Mouse (Mus musculus) forelimb bud, embryonic 11.5 days (tissue): ENCODE data around the gene Mmp24.
"Not testable (repeated sequence)": the region's sequence is repeated elsewhere in the genome, so short reads cannot be mapped to it uniquely, and the experiment has no call there.

ENCODE experiments used
- DNase-seq: peaks from one replicate; pipeline ENCODE4 v3.0.0-alpha.2; 2012; ENCODE audit warnings: low read depth, low spot score

Gene Mmp24

DNA sequence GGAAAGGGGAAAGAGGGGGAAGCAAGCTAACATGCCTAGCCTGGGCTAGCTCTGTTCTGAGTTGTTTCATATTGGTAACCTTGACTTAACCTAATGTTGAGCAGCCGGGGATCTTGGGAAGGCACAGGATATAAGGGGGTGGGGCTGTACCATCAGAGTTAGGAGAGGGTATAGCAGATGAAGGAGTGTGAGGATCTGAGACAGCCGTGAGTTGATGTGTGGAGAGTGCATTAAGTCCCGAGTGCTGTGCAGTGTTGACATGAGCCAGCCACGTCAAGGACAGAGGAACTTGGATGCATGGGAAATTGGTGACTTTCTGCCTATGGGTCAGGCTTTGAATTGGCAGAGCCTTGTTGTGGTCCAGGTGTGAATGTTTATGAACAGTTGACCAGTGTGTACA is 37.5 kb downstream of the Mmp24 start:
- no peak for DNase-seq

DNA sequence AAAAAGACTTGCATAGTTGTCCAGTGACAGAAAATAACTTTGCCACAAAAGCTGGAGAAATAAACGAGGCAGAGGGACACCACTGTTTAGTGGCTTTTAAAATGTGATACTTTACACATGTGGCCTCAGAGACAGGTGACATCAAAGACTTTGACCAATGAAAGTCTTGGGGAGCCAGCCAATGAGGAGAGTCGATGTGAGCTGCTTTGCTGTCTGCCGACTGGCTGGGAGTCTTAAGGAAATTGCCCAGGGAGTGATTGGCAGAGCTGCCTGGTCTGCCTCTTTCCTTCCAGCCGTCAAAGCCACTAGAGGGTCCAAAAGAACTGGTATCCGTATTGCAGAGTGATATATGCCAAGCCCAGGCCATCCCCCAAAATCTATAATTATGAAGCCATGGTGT is 39.7 kb downstream of the Mmp24 start:
- DNase-seq = no peak

DNA sequence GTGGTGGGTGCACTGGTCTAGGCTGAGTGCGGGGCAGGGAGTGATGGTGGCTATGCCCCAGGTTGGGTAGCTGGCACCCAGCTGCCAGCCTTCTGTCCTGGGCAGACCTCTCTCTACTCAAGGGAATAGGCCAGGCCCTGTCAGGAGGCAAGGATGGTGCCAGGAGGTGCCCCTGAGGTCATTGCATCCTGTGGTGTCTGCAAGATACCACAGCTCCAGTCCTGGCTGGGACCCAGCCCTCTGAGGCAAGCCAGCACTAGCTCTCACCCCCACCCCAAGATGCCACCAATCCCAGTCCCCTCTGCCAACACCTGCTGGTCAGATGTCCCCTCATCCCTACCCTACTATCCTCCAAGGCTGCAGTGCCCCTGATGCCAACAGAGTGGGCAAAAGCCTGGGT is 41.0 kb downstream of the Mmp24 start:
- no peak for DNase-seq

DNA sequence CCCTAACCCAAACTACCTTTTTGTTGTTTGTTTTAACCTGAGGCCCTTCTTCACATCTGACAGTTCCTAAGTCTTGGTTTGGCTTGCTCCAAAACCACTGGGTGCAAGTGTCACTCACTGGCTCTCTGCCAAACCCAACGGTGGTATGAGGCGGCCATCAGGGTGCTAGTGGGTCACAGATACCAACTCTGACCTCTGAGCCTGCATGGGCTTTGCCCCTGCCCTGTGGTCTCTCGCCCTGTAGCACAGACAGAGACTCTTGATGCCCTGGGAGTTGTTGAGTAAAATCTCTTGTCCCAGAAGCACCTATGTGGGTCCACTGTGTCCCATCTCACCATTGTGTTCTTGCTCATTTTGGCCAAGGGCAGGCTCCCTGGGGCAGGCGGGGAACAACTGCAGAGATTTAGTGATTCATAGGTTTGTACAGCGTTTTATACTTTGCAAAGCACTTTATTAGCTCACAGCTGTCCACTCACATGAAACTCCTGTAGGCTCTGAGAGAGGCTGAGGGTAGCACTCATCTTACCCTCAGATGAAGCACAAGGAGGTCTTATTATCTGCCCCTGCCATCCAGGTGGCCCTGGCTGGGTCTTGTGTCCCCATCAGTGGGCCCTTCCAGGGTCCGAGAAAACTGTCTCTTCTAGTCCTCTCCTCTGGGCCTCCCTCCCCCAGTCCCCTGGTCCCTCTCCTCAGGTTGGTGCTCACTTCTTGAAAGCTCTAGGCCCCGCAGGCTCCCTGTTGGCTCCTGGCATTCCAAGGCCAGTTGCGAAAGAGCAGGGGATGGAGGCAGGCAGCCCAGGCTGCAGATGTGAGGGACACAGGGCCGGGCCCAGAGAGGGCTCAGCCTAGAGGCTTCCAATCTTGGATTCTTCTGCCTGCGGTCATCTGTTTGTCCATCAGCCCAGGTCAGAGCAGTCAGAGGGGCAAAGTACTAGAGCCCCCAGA is 42.4 kb downstream of the Mmp24 start:
- DNase-seq = no peak

DNA sequence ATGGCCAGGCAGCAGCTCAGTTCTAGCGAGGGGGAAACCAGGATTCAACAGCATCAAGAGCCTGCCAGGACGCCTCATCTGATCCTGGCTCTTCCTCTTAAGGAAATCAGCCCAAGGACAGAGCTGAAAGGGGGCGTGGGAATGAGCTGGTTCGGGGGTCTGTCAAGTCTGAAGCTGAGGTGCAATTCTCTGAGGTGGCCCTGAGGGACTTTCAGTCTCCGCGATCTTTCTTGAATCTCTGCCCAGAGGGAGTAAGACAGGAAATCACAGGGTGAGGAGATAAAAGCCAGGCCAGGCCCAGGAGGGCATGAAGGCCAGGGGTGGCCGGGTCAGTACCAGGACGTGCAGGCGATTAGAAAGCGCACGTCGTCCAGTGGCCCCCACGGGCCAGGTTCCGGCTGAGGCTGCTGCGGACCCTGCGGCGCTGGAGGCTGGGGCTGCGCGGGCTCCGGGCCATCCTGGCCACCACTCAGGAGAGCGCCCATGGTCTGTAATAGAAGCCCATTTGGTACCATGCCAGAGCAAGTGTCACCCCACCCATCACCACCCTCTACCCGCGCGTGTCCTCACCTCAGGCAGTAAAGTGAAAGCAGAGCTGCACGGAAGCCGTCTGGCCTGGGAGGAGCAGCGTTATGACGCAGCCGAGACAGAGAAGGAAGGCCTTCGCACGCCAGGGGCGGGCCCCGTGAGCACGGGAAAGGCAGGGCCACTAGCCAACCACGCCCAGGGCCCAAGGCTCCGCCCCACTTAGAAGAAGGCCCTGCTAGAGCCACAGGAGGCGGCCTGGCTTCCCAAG is 43.7 kb downstream of the Mmp24 start:
- peak; percentile 82 for DNase-seq

DNA sequence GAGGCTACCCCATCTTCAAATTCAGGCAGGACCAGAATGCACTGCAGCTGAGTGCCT is 44.1 kb downstream of the Mmp24 start, which contains the start of gene BC029722:
BC029722 (minus strand) TSS at position 35 of the 57 bp plus-strand sequence.
- DNase-seq = no peak

DNA sequence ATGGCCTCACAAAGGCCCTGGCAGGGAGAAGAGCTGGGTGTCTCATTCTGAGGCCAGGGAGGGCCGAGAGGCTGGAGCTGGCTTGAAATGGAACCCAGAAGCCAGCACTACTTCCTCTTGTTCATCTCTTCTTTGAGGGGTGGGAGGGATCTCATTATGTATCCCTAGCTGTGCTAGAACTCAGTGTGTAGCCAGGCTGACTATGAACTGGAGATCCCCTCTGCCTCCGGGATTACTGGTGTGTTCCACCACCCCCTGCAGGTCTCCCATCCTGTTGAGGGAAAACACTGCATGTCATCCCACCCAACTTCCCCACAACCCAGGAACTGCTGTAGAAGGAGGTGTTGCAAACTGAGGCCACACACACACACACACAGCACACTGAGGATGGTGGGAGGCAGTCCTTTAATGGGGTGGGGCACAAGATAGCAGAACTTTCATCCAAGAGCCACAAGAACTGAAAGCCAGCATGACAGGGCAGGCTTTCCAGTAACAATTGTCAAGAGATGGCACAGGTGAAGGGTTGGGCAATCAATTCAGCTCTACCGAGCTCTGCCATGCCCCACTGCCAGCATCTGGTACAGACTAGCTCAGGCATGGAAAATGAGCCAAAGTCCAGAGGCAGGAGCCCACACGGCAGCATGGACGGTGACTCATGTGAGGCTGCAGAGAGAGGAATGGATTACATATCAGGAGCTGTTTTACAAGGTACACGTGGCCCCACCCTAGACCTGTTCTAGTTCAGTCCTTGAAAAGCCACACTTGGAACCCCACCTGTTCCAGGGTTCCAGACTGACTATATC is 44.5 kb downstream of the Mmp24 start:
- DNase-seq = no peak

DNA sequence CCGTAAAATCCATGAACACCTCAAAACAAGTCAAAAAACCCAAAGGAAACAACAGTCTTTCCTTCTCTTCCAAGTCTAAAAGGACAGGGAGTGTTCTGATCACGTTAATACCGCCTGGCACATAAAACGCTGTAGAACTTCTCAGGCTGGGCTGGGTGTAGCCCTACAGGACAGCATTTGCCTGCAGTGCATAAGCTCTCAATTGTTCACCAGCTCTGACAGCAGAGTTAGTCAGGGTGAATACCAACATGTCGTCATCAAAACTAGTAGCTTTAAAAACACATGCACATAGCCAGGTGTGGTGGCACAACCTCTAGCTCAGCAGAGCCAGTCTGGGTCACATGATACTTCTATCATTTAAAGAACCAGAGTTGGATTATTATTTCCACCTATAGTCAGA is 45.6 kb downstream of the Mmp24 start:
- DNase-seq = no peak

DNA sequence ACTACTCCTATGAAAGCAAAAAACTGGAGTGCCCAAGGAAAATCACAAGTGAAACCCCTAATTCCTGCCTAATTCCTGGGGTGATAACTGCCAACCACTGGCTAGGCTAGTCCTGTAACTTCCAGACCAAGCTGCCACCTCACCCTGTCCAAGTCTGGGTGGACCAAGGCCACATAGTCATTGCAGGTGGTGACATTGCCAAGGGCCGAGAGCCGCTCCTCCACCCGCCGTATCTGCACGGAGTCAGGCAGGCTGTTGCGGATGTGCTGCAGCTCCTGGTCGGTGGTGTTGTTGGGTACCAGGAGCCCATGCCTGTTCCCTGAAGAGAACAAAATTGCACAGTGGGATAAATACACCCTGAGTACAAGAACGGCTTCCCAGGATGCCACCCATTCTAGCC is 48.6 kb downstream of the Mmp24 start:
- no peak for DNase-seq

DNA sequence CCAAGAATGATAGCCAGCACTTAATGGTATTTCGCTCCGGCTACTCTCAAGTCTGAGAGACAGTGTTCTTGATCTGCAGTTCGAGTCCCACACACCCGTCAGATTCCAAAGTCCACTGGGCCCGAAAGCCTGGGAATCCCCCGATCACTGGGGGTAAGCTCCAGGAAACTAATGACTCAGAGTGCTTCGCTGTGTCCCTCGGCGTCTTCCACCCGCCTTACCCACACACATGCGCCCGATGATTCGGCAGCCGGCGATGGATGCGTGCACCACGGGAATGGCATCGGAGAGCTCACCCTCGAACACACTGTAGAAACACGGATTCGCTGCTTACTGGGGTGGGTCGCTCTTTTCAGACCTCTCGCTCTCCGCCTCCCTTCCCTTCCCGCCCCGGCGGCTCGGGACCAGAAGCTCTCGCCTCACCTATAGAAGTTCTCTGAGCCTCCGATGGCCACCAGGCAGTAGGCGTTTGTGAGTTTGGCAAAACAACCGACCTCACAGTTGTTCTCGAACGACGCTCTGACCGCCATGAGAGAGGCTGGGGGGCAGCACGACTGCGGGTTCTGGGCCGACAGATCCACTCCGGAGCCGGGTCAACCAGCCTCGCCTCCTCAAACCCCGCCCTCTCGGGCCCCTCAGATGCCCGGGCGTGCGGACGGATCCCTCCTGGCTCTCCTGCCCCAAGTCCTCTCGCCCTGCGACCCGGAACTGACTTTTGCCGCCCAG is 50.9 kb downstream of the Mmp24 start:
- DNase-seq = no peak

DNA sequence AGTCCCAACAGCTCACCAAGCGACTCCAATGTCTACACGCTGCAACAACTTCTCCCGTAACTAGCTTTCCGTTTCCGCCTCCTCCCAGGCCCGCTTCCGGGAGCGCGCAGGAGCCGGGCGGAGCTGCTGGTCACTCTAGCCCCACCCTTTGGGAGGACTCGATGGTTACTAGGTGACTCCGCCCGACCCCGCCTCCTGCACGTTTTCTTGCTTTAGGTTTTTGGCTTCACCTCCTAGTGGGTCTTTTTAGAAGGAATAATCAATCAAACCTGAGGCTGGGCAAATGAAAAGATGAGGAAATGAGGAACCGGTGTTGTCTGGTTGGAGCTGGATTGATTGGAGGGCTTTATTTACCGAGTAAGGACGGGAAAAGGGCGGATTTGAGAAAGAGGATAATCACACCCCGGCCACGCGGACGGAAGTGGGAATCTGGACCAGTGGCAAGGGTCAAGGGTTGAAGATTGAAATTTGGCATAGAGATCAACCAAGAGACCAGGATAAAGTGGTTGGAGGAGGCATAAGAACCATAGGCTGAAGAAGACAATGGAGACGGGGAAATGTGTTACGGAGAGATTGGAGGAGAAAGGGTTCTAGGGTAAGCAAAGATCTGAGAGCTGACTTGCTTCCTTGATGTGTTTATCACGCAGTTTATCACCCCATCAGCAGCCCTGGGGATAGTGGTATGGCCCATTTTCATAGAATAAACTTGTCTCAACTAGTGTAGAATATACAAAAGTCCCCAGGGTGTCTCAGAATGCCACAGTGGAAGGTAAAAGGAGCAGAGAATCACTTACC is 51.7 kb downstream of the Mmp24 start, which contains the start of gene Eif6:
Eif6 (minus strand) TSS at position 296 of the 795 bp plus-strand sequence.
- peak; percentile 83 for DNase-seq

DNA sequence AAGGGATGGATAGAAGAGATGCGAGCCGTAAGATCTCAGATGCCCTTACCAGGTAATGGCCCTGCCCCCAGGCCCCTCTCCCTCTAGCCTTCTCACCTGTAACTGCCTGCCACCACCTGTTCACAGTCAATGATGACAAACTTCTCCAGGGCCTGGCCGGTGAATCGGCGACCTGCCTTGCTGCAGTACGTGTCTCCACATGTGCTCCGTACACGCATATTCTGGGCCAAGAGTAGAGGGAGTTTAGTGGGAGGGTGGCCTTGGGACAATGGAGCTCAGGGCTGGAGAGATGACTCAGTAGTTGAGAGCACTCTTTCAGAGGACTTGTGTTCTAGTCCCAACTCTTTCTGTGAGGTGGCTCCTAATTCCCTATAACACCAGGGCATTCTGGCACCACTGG is 55.7 kb downstream of the Mmp24 start:
- no peak for DNase-seq

DNA sequence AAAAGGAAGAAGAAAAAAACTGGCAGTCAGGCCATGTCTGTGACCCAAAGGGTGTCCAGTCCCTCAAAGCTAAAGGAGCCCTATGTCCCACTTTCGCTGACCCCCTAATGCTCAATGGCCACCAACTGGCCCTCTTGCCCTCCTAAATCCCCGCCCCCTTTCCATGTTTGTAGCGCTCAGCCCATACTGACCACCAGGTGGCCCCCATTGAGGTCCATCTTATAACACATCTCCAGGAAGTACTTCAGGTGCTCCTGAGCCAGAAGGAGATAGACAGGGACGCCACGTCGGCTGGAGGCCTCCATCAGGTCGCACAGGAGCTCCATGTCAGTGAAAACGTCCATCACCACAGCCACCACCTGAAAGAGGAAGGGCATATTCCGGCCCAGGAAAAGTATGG is 56.2 kb downstream of the Mmp24 start:
- DNase-seq = no peak

DNA sequence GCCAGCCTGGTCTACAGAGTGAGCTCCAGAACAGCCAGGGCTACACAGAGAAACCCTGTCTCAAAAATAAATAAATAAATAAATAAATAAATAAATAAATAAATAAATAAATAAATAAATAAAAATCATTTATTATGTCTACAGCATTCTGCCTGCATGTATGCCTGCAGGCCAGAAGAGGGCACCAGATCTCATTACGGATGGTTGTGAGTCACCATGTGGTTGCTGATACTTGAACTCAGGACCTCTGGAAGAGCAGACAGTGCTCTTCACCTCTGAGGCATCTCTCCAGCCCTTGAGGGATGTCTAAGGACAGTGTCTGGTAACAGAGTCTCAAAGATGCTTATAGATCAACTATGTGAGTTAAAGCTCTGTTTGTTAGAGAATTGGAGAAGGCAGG is 56.9 kb downstream of the Mmp24 start:
- not testable (repeated sequence) for DNase-seq

DNA sequence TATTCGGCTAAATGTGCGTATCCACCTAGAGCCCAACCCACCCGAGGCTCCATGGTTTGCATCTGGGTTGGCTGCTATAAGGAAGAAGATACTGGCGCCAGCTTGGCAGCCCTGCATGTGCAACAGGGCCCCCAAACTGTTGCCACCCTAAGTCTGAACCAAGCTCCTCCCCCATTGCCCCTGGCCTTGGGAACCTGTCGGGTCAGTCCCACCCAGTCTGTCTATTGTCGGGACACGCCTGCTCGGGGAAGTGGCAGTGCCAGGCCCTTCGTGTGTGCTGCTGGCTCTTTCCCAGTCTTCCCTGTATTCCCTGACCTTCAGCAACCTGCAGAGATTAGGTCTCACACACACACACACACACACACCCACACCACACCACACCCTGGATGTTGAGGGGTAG is 59.6 kb downstream of the Mmp24 start, which contains the start of gene Fam83c:
Fam83c (minus strand) TSS at position 123 of the 400 bp plus-strand sequence.
- no peak for DNase-seq

DNA sequence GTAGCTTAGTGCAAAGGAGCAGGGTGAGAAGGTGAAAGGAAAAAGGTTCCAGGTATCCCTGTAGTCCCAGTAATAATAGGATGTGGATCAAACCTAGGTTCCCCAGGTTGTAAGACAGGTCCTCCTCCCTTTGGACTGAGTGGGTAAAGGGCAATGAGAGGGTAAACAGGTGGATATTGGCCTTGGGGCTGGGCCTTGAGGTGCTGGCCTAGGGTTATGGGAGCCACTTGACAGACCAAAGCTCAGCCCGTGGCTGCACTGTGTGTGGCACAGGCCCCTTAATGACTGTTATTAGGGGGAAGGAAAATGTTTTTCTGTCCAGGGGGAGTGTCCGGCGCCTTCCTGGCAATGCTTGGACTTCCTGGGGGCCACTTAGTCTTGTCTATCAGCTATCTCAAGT is 62.8 kb downstream of the Mmp24 start:
- no peak for DNase-seq

DNA sequence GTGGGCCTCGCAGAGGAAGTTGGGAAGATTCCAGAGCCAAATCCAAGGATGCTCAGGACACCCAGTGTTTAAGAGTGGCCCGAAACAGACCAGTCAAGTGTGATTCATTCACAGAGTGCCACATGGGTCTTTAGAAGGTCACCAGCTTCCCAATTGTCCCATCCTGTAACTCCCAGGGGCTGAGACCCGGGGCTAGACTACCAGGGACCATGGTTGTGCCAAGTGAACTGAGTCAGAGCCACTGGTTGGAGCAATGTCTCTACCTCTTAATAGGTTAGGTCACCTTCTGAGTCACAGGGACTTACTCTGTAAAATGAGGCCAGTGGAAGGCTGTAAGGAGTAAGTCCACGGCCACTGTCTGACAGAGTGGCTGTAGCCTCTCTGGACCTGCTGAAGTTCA is 63.8 kb downstream of the Mmp24 start:
- no peak for DNase-seq

DNA sequence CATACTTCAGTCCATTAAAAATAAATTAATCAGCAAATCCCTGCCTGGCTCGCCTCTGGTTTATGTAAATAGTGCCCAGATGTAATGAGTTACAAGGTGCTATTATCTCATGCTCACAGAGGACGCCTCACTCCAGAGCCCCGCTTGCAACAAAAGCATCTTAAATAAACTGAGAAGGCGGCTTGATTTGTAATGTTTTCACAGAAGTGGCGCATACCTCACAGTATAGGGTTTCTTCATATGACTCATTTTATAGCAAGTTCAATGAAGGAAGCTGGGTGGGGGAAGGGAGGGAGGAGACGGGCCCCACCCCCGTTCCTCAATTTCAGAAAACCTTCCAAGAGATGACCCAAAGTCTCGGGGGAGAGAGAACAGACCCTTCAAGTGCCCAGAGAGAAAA is 71.8 kb downstream of the Mmp24 start:
- DNase-seq = no peak

DNA sequence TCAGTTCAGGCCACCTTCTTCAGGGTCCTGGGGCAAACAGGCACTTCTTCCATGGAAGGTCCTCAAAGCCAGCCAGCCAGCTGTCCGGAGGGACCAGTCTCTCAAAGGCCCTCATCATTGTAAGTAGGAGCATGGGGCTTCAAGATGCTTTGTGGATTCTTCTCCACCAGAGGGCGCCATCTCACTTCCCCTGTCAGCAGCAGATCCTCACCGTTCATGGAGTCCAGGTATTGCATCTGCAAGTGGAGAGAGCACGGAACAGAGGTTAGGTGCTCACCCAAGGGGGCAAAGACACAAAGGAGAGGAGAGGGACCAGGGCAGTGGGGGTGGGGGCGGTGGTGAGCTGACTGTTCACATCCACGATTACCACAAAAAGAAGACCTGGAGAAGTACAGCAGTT is 73.1 kb downstream of the Mmp24 start:
- DNase-seq = peak; percentile 86

DNA sequence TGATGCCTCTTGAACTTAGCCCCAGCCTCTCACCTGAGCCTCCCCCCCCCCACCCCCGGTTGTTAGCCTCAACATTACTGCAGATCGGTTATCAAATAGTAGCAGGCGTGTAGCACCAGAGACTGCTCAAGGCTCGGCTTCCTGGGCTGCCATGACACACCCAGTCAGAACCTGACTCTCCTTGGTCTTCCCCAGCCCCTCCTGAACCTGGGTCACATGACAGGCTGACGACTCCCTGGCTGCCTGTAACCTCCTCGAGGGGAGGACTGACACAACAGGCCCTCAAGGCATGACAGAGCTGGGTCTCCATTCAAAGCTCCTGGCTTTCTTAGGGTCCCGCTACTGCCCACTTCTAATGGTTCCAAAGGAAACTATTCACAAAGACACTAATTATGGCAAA is 74.3 kb downstream of the Mmp24 start:
- DNase-seq = no peak

DNA sequence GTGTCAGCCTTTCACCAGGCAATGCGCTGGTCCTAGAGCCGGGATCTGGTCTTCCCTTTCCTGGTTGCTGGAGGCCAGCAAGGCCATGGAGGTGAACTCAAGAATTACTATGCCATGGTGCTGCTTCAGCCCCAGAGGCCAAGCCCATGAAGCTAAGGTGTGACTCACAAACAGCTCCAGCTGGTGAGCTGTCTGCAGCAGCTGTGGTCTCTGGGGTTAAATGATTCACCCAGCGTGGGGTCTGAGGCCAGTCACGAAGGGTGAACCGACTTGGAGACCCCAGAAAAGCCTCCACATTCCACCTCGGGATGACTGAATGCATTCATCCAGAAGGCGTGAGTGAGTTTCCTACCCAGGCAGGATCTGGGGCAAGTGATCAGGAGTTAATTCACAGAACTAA is 75.0 kb downstream of the Mmp24 start:
- no peak for DNase-seq
